Mouse (Mus musculus): Measurements from ENCODE around the gene Plxdc1. TPM values are rescaled to one million over a fixed set of nuclear protein-coding genes. Genes with fewer than 3 reads are reported as not detected.

Plxdc1 gene
- polyA plus RNA-seq, 1 experiment, result 11.1 TPM

GRCm38 (mm10) chr11:97933553-97933952, 52.7 kb downstream of the Plxdc1 start:
- DNase-seq (ENCODE audit: extremely low spot score in 1 of 2, low spot score in 1 of 2), result no peak

GRCm38 (mm10) chr11:97928905-97929304, 57.3 kb downstream of the Plxdc1 start:
- DNase-seq (ENCODE audit: extremely low spot score in 1 of 2, low spot score in 1 of 2), result no peak

GRCm38 (mm10) chr11:97924217-97924616, 62.0 kb downstream of the Plxdc1 start:
- DNase-seq (ENCODE audit: extremely low spot score in 1 of 2, low spot score in 1 of 2), result no peak

GRCm38 (mm10) chr11:97923639-97924038, 62.6 kb downstream of the Plxdc1 start:
- no peak for DNase-seq (ENCODE audit: extremely low spot score in 1 of 2, low spot score in 1 of 2)

- DNase-seq (ENCODE audit: extremely low spot score in 1 of 2, low spot score in 1 of 2), result no peak
Measured at GRCm38 (mm10) chr11:97915974-97916503, 70.2 kb downstream of the Plxdc1 start.

GRCm38 (mm10) chr11:97915471-97915870, 70.8 kb downstream of the Plxdc1 start:
- no peak for DNase-seq (ENCODE audit: extremely low spot score in 1 of 2, low spot score in 1 of 2)

DNA sequence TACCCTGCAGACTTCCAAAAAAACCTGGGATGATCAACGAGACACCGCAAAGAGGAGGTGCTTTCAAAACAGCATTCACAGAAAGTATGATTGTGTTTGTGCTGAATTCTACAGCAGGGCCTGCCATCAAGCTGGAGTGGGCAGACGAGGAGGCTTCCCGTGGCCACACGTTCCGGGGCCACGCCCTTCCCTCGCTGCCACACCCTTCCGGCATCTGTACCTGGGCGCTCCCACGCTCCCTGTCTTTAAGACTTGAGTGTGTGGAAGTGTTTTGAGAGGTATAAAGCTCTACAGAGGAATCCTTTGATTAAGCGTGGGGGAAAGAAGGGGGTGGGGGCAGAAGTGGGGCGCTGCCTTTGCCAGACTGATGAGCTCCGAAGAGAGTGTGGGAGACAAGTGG, 73.1 kb downstream of the Plxdc1 start:
- DNase-seq (ENCODE audit: extremely low spot score in 1 of 2, low spot score in 1 of 2), result no peak

GRCm38 (mm10) chr11:97908634-97909348, 77.5 kb downstream of the Plxdc1 start:
- no peak for DNase-seq (ENCODE audit: extremely low spot score in 1 of 2, low spot score in 1 of 2)

DNA sequence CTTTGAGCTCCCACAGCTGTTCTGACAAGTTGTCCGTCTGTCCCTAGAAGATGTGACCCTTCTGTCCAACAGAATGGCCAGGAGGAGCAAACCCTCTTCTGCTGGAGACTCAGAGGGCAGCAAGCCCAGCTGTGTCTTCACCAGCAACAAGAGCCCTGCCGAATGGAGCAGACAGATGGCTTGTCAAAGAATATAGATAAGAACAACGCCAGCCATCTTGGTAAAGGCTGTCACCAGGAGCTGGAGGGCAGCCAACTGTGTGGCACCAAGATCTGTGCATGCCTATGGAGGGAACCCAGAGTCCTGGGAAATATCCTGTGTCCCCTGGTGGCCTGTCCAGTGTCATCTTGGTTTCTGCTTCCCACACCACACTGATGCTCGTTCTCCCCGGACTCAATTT, 78.3 kb downstream of the Plxdc1 start:
- no peak for DNase-seq (ENCODE audit: extremely low spot score in 1 of 2, low spot score in 1 of 2)

GRCm38 (mm10) chr11:97906905-97907304, 79.3 kb downstream of the Plxdc1 start:
- DNase-seq (ENCODE audit: extremely low spot score in 1 of 2, low spot score in 1 of 2), result no peak

GRCm38 (mm10) chr11:97905941-97906340, 80.3 kb downstream of the Plxdc1 start:
- DNase-seq (ENCODE audit: extremely low spot score in 1 of 2, low spot score in 1 of 2), result no peak

GRCm38 (mm10) chr11:97905540-97905939, 80.7 kb downstream of the Plxdc1 start:
- DNase-seq (ENCODE audit: extremely low spot score in 1 of 2, low spot score in 1 of 2), result no peak

DNA sequence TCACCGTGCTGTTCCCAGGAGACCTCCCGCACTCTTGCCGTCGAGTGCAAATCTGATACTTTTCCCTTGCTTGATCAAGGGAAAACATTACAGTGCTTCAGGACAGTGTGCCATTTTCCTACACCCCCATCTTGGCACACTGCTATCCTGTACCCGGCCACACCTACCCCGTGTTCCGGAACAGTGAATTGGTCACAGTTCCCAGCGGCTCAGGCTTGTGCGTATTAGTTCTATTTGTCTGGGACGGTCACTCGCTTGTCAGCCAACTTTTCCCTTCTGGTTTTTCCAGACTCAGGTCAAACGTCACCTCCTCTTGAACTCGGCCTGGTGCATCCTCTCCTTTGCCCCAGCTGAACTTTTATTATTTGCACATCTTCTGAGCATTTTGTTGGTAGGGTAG, 81.4 kb downstream of the Plxdc1 start:
- no peak for DNase-seq (ENCODE audit: extremely low spot score in 1 of 2, low spot score in 1 of 2)

DNA sequence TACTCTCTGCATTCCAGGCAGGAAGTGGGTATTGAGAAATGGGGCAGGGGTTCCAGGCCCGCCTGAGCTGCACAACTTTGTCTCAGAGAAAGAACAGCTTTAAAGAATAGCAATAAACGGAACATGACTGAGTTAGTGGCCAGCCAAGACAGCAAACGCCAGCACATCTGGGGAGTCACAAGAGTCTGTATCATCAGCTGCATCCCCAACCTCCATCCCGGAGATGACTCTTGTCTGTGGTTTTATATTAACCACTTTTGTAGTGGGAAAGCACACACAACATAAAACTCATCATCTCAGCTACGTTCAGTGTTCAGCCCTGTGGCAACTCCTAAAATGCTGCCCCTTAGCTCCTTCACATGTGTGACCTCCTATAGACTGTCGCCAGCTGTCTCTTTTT, 84.4 kb downstream of the Plxdc1 start:
- DNase-seq (ENCODE audit: extremely low spot score in 1 of 2, low spot score in 1 of 2), result no peak

DNA sequence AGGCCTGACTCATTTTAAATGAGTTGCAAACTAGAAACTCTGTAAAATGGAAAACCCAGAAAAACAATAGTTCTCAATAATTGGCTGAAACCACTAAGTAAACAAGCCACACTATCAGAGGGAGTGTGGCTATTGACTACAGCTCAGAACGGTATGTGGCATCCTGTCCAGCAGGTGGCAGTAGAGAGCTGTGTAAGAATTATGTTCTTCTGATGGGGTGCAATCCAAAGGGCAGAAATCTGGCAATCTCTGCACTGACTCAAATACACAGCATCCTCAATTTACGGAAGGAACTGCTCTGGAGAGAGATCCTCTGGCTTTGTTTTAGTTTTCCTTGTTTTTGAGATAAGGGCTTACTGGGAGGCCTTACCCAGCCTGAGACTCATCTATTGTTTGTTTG, 86.4 kb downstream of the Plxdc1 start:
- peak; percentile 55 to 97 for DNase-seq (ENCODE audit: extremely low spot score in 1 of 2, low spot score in 1 of 2)

DNA sequence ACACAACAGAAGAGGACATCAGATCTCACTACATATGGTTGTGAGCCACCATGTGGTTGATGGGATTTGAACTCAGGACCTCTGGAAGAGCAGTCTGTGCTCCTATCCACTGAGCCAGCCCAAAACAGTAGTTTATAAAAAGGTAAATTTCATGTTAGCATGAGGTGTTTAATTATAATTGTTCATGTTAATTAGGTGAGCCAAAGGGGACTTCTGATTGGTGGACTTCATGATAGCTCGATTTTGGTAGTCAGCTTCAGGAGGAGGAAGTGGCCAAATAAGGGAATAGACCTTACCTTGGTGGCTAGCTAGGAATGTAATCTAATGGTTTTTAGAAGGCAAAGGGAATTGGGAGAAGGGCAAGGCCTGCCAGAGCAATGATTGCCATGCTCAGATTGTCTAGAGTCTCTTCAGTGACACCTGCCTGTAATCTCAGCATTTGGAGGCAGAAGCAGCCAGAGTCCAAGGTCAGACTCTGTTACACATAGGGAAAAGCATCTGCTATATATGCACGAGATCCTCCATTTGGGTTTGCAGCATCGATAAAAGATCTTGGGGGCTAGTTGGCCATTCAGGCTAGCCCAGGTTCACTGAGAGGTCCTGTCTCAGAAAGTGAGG, 88.6 kb downstream of the Plxdc1 start:
- no peak for DNase-seq (ENCODE audit: extremely low spot score in 1 of 2, low spot score in 1 of 2)

- no peak for DNase-seq (ENCODE audit: extremely low spot score in 1 of 2, low spot score in 1 of 2)
Measured at GRCm38 (mm10) chr11:97896655-97897054, 89.6 kb downstream of the Plxdc1 start.

DNA sequence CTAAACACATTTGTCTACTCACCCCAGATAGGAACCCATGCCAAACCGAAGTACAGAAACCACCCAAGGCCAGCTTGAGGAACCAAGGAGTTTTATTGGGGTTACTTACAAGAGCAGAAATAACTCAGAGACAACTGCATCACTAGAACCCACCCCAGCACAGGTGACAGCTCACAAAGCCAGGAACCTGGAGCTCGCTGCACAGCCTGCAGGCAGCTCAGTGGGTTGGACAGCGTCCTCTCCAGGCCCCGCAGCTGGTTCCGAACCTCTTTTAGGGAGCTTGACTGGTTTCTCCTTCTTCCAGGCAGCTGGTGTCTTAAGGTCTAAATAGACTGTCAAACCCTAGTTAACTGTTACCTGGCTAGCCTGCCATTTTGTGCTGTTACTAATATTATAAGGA, 94.4 kb downstream of the Plxdc1 start:
- DNase-seq (ENCODE audit: extremely low spot score in 1 of 2, low spot score in 1 of 2), result no peak

DNA sequence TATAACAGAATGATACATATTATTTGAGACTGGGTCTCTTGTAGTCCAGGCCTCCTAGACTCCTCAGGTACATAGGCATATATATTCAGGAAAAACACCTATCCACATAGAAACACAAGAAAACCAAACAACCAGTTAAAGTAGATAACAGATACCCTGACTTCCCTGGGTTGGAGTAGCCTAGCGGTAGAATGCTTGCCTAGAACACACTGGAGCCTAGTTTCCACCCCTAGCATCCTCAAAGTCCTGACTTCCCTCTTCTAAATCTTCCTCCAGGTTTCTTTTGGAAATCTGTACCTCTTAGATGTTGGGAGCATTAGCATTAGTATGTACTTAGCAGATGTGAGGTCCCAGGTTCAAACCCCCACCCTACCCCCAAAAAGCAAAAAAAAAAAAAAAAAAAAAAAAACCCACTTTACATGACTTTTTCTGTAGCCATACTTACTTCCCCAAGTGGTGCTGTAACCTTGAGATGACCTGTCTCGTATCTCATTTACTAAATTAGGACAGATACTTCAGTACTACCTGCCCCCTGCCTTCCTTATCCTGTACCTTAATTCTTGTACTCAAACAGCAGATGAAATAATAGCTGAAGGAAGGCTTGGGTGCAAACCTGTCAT, 100.8 kb downstream of the Plxdc1 start:
- no peak for DNase-seq (ENCODE audit: extremely low spot score in 1 of 2, low spot score in 1 of 2)

DNA sequence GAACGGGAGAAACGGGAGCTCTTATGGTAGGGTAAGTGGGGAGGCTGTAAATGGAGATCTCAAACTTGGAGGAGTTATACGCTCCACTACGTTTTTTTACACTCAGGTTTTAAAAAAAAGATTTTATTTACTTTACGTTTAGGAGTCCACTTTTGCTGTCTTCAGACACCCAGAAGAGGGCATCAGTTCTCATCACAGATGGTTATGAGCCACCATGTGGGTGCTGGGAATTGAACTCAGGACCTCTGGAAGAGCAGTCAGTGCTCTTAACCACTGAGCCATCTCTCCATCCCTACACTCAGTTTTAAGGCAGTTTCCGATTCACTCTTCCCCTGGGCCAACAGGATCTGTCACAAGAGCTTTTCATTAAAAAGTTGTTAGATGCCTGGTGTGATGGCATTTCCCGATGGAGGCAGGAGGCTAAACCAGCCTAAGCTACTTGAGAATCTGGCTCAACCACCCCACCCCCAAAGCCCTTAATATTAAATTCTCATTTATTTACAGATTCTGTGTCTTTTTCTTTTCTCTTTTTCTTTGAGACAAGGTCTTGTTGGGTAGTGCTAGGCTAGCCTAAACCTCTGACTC, 101.6 kb downstream of the Plxdc1 start:
- no peak for DNase-seq (ENCODE audit: extremely low spot score in 1 of 2, low spot score in 1 of 2)

- DNase-seq (ENCODE audit: extremely low spot score in 1 of 2, low spot score in 1 of 2), result peak; percentile 96 to 97
Measured at GRCm38 (mm10) chr11:97883918-97884600, 102.2 kb downstream of the Plxdc1 start, which contains the start of gene Fbxo47. Gene Fbxo47 (minus strand): TSS chr11:97884154.
